ENCODE assay signal across 16 mouse cellular contexts in genomic region chr12:109514292-109514818, GRCm38 (mm10).
"Had no signal": no experiment of that assay in that cellular context is flagged by ENCODE, and none has a peak within 500 bp of the region (broad histone marks: within the 10 kb centered on the region; RNA-seq: fewer than 3 reads in every experiment).

No protein-coding gene starts in this region.

- H3K9me3 ChIP-seq: liver, embryonic 13.5 days; lung, embryonic 15.5 days; megakaryocyte, embryonic 14.5 days; midbrain, embryonic 12.5 days; stomach, embryonic 15.5 days had no signal

- H3K27me3 ChIP-seq: liver, embryonic 13.5 days; lung, embryonic 15.5 days; stomach, embryonic 15.5 days had no signal

- H3K4me2 ChIP-seq: liver, embryonic 13.5 days; lung, embryonic 15.5 days; midbrain, embryonic 12.5 days; stomach, embryonic 15.5 days had no signal

- DNase-seq: kidney, adult 8-10 months; kidney, postnatal 36 days; layer of hippocampus, adult 9-11 months; layer of hippocampus, postnatal 36 days; liver; liver, embryonic 13.5 days; liver, postnatal 0 days; lung, postnatal 14 days; right cerebral cortex, postnatal 14 days; thymus, postnatal 4 days had no signal

- ATAC-seq: liver, postnatal 0 days had no signal

- H3K9ac ChIP-seq: liver, embryonic 13.5 days; liver, postnatal 0 days; lung, embryonic 15.5 days; midbrain, embryonic 12.5 days; stomach, embryonic 15.5 days had no signal

- H3K4me3 ChIP-seq: liver, embryonic 13.5 days; lung, embryonic 15.5 days; megakaryocyte, embryonic 14.5 days; midbrain, embryonic 12.5 days; stomach, embryonic 15.5 days had no signal

- H3K27ac ChIP-seq: kidney, postnatal 0 days; lung, embryonic 15.5 days; macrophage; midbrain, embryonic 12.5 days; stomach, embryonic 15.5 days had no signal

- H3K36me3 ChIP-seq: liver, embryonic 13.5 days; lung, embryonic 15.5 days; midbrain, embryonic 12.5 days; stomach, embryonic 15.5 days had no signal
